Mouse (Mus musculus) ovary, postnatal 14 days (tissue): ENCODE data around the gene Pih1d1.

Experiments used
- DNase-seq: peaks from one replicate; pipeline ENCODE4 v3.0.0; 2022; ENCODE audit warnings: low spot score

Gene Pih1d1

DNA sequence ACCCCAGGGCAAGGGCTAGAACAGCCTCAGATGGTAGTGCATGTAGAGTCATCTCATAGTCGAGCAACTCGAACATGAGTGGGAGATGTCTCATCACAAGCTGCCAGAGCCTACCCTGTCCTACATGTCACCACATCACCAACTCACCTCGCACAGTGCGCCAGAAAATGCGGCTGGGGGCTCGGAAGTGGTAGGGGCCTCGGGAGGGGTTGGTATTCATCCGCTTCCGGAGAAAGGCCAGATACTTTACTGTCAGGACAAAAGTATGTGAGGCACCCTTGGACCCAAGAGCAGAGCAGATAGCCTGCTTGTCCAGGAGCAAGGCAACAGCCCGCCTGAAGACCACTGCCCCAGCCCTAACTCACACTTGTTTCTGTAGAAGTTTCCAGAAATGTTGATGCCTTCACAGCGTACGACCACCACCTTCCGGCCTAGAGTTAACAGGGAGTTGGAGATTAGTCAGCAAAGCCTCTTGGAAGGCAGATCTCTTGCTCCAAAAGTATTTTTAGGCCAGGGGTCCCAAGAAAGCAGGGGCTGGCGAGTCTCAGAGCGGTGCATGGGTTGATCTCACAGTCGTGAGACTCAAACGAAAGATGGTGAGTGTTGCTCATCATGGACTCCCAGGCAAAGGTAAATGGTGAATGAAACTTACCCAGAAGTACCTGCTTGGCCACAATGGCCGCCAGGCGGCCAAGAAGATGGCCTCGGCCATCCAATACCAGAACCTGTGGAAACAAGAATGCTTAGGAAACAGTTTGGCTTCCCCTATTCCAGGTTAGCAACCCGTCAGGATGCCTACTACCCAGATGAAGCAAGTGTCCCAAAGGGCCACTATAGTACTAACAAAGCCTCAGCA lies 27.0 kb upstream of the Pih1d1 start:
- DNase-seq, result no peak

GRCm38 (mm10) chr7:45127700-45128224 lies 26.3 kb upstream of the Pih1d1 start:
- no peak for DNase-seq

DNA sequence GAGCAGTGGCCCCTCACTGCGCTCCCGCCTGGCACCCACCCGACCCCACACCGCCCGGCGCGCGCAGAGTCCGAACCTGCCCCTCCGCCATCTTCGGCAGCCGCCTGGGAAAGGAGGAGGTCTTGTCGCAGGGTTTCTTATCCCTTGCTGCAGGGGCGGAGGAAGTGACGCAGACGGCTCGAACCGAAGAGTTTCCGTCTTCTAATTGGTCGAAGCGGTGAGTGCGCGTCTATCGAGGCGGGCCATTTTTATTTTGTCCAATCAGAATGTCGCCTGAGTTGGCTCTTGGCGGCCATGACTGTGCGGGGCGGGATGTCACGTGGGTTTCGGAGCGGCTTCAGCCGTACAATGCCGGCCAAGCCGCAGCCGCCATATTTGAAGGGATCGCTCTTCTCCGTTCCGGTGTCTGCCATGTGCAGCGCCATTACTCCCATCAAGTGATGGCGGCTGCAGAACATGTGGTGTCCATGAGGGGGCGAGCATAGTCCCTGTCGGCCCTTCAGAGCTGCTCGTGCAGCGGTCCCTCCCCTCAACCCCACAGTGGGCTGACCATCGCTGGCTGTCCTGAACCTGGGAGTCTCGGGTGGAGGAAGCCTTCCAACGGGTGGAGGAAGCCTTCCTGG lies 25.4 kb upstream of the Pih1d1 start, which contains the start of gene Rpl13a:
TSS of gene Rpl13a (minus strand) at position 138 of the 623 bp plus-strand sequence.
- DNase-seq, result peak; percentile 96

DNA sequence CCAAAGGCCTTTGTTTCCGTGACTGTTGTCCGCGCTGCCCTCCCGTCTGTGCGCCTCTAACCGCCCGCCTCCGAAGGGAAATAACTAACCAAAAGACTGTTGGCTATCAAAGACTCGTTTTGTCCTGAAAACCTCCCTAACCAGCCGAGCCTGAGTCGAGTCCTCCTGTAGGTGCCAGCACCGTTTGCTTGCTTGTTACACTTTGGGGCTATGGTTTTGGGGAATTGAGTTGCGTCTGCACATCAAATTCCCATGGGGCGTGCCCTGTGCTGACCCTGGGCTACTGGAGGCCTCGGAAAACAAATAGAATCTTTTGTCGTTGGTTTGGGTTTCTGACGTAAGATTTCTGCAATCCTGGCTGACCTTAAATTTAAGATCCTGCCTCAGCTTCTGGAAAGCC lies 24.8 kb upstream of the Pih1d1 start:
- DNase-seq, result no peak

- no peak for DNase-seq
Observed at GRCm38 (mm10) chr7:45129776-45130512, 24.2 kb upstream of the Pih1d1 start.

- DNase-seq, result no peak
Observed at GRCm38 (mm10) chr7:45131850-45132249, 22.3 kb upstream of the Pih1d1 start.

GRCm38 (mm10) chr7:45133446-45134159 lies 20.5 kb upstream of the Pih1d1 start:
- DNase-seq, result no peak

DNA sequence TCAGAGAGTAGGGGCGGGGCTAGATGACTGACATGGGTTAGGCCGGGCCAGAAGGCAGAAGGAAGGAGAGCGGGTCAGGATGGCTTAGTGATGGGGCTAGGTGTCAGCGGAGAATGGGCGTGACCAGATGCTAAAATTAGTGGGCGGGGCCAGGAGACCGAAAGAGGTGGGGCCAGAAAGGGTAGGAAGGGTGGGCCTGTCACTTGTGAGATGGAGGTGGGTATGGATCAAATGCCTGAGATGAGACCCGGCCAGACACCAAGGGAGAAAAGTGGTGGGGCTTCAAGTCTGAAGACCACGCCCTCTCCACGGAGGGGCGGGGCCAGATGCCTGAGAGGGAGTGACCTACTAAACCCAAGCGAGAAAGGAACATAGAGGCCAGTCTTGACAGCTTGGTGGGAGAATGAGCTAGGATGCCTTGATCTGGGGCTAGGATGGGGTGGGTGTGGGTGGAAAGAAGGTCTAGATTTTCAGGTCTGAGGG lies 19.5 kb upstream of the Pih1d1 start:
- no peak for DNase-seq

DNA sequence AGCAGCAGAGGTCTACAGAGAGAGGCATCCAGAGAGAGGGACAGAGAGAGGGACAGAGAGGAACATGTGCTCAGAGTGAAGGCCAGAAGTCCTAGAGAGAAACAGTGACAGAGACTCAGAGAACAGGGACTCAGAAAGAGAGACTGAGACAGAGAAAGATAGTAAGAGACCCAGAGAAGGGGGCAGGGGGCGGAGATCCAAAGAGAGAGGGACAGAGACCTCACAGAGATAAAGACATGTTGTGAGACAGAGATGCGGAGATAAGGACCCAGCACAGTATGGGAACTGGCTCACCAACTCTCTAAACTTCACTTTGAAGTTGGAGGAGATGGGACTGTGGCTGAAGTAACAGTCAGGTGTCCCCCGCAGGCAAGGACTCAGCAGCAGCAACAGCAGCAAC lies 18.7 kb upstream of the Pih1d1 start:
- DNase-seq, result no peak

DNA sequence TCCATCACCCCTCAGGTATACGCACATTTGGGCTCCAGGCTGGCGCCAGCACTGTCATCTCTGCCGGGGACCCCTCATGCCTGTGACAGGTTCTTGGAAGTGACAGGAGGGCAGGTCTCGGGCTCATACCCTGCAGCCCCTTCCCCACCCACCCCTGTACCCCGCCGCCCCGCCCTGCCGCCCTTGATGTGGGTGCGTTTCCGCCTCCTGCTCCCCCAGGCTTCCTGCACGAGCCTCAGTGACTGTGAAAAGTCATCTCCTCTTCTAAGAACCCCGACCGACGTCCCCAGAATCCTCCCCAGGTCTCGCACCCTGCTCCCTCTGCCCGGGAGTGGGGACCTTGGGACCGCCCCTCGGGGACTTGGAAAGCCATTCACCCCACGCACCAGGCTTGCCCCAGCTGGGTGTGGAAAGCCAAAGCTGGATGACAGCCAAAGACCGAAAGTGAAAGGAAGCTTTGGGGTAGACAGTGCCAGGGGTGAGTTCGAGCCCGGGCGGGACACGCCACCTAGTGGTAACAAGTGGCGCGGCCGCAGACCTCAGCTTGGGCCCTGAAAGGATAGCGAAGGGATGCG lies 18.0 kb upstream of the Pih1d1 start, which contains the start of the genes Gm45713 and Flt3l:
TSS of gene Gm45713 (minus strand) at position 239 of the 575 bp plus-strand sequence.
TSS of gene Flt3l (minus strand) at position 440 of the 575 bp plus-strand sequence.
- DNase-seq, result peak; percentile 94

DNA sequence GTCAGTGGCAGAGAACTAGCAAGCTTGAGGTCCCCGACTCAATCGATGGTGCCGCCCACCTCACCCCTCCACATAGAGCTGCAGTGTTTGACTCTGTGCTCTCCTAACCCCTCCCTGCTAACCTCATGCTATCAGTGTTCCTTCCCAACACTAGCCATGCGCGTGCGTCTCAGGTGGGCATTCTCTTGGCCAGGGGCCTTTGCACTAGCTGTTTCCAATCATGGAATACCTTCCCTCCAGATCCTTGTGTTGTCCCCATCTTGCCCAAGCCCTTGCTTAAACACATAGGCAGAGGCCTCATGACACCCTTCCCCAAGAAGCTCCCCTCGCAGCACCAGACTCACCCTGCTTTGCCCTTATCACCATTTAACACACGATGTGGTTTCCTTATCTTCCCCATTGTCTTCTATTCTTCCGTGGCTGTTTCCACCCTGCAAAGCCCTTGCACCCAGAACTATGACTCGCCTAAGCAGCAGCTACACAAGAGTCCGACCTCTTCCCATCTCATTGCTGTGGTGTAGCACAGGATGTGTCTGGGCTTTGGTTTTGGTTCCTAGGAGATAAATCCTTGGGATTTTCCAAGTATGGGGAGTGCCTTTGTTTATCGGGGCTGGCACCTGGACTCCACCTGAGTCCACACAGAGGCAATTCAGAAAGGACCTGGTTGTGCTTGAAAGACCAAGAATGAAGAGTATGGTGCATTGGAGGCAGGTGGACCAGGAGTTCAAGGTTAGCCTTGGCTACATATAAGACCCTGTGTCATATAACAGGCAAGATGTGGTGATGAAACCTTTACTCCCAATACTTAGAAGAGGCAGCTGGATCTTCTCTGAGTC lies 16.7 kb upstream of the Pih1d1 start:
- no peak for DNase-seq

- DNase-seq, result no peak
Observed at GRCm38 (mm10) chr7:45138403-45138802, 15.7 kb upstream of the Pih1d1 start.

- no peak for DNase-seq
Observed at GRCm38 (mm10) chr7:45139904-45140723, 14.0 kb upstream of the Pih1d1 start.

- DNase-seq, result no peak
Observed at GRCm38 (mm10) chr7:45141319-45141718, 12.8 kb upstream of the Pih1d1 start.

GRCm38 (mm10) chr7:45141914-45142313 lies 12.2 kb upstream of the Pih1d1 start:
- DNase-seq, result no peak

- DNase-seq, result no peak
Observed at GRCm38 (mm10) chr7:45144368-45145174, 9.5 kb upstream of the Pih1d1 start.

GRCm38 (mm10) chr7:45145460-45145859 lies 8.6 kb upstream of the Pih1d1 start:
- DNase-seq, result no peak

- no peak for DNase-seq
Observed at GRCm38 (mm10) chr7:45147267-45147666, 6.8 kb upstream of the Pih1d1 start.
